In genomic region chr3:50904716-50905116, GRCm38 (mm10) we compare ENCODE assay signal across 9 mouse cellular contexts.
DNase-seq lines count a peak whose midpoint lies in the region; ATAC-seq and TF ChIP-seq lines count a peak whose summit lies in the region.
"Had no signal": no experiment of that assay in that cellular context is flagged by ENCODE, and none has a peak within 500 bp of the region (broad histone marks: within the 10 kb centered on the region; RNA-seq: fewer than 3 reads in every experiment).

No protein-coding gene starts in this region.

- WGBS in liver, postnatal 0 days (ENCODE audit: insufficient replicate concordance) = 43% methylated on average over 7 of the region's 7 CpGs
- WGBS in midbrain, postnatal 0 days = 19% methylated on average over 7 of the region's 7 CpGs

- H3K4me1 ChIP-seq in liver, postnatal 0 days (ENCODE audit: insufficient read depth) = peaks cover 6% of the 10 kb centered on the region; the same call in 1 of the 2 replicates
- no peaks in the 10 kb centered on the region for H3K4me1 ChIP-seq in midbrain, postnatal 0 days (ENCODE audit: insufficient read depth, low read length)

- no peak overlapping the region for H3K4me3 ChIP-seq in liver, postnatal 0 days (ENCODE audit: low read depth, low read length)
- H3K4me3 ChIP-seq in midbrain, postnatal 0 days (ENCODE audit: low read depth, low read length) = no peak overlapping the region

- intact Hi-C loops in heart, postnatal 14 days (cut with DNase I) = loop anchor here (5.0 to 10.0 kb wide), 5 partner anchors 218 to 1810 kb away; no protein-coding TSS in a partner anchor

- H3K9me3 ChIP-seq in liver, postnatal 0 days (ENCODE audit: low read length) = no peaks in the 10 kb centered on the region
- no peaks in the 10 kb centered on the region for H3K9me3 ChIP-seq in midbrain, postnatal 0 days (ENCODE audit: low read length)

- H3K9ac ChIP-seq in liver, postnatal 0 days (replicated peaks) = no peak overlapping the region
- H3K9ac ChIP-seq in midbrain, postnatal 0 days (replicated peaks; ENCODE audit: low read length, poor library complexity, severe bottlenecking) = no peak overlapping the region

- ATAC-seq in liver, postnatal 0 days = no peak
- ATAC-seq in midbrain, postnatal 0 days (ENCODE audit: low FRiP score) = no peak

- 0 out of 2 replicates have a peak overlapping the region, but pooled peaks have one; percentile 6 for H3K4me2 ChIP-seq in liver, postnatal 0 days (ENCODE audit: low read depth, low read length)
- H3K4me2 ChIP-seq in midbrain, postnatal 0 days (ENCODE audit: low read depth, low read length, poor library complexity, severe bottlenecking) = no peak overlapping the region

- no peaks in the 10 kb centered on the region for H3K36me3 ChIP-seq in liver, postnatal 0 days (replicated peaks; ENCODE audit: insufficient read depth, low read length)
- H3K36me3 ChIP-seq in midbrain, postnatal 0 days (ENCODE audit: insufficient read depth, low read length) = no peaks in the 10 kb centered on the region

- no peak for TF ChIP-seq CTCF in liver, postnatal 0 days (IDR thresholded peaks at IDR 0.05; ENCODE audit: low read depth)
- no peak for TF ChIP-seq CTCF in midbrain, postnatal 0 days (IDR thresholded peaks at IDR 0.05)

- TF ChIP-seq EP300 in liver, postnatal 0 days (IDR thresholded peaks at IDR 0.05; ENCODE audit: low read depth) = no peak

- no peak overlapping the region for H3K27ac ChIP-seq in liver, postnatal 0 days (ENCODE audit: low read depth)
- peak overlapping the region; percentile 73; the same call in 1 of the 2 replicates for H3K27ac ChIP-seq in midbrain, postnatal 0 days (ENCODE audit: low read depth, low read length)

- DNase-seq in liver, postnatal 0 days = no peak
- DNase-seq in liver = no peak
- DNase-seq in embryo, embryonic 11 days = peak; percentile 33
- peak; percentile 90 for DNase-seq in kidney, adult 9 months
- peak; percentile 61 for DNase-seq in midbrain, postnatal 0 days (ENCODE audit: low spot score)
- DNase-seq in spleen, adult 12 weeks (ENCODE audit: low spot score) = no peak
- no peak for DNase-seq in natural killer cell, adult 2 months (ENCODE audit: low spot score in 2 of 2)
- no peak for DNase-seq in heart, postnatal 14 days
- DNase-seq: right cerebral cortex, postnatal 25 days had no signal

- H3K27me3 ChIP-seq in liver, postnatal 0 days (ENCODE audit: insufficient read depth, low read length) = peaks cover 9% of the 10 kb centered on the region; the same call in 1 of the 2 replicates
- no peaks in the 10 kb centered on the region for H3K27me3 ChIP-seq in midbrain, postnatal 0 days (ENCODE audit: insufficient read depth, low read length)

Comparison
In these comparisons a context has a peak if more than half of its experiments do, and no peak if none do; other contexts are left out.
1. DNase-seq: peak in embryo, embryonic 11 days (single experiment), kidney, adult 9 months (single experiment) and midbrain, postnatal 0 days (single experiment); none in liver, postnatal 0 days (single experiment), liver (single experiment), spleen, adult 12 weeks (single experiment), natural killer cell, adult 2 months (0 of 2) and heart, postnatal 14 days (0 of 2).